Mouse (Mus musculus): ENCODE data around the gene Rnf214.

The Rnf214 gene

DNA sequence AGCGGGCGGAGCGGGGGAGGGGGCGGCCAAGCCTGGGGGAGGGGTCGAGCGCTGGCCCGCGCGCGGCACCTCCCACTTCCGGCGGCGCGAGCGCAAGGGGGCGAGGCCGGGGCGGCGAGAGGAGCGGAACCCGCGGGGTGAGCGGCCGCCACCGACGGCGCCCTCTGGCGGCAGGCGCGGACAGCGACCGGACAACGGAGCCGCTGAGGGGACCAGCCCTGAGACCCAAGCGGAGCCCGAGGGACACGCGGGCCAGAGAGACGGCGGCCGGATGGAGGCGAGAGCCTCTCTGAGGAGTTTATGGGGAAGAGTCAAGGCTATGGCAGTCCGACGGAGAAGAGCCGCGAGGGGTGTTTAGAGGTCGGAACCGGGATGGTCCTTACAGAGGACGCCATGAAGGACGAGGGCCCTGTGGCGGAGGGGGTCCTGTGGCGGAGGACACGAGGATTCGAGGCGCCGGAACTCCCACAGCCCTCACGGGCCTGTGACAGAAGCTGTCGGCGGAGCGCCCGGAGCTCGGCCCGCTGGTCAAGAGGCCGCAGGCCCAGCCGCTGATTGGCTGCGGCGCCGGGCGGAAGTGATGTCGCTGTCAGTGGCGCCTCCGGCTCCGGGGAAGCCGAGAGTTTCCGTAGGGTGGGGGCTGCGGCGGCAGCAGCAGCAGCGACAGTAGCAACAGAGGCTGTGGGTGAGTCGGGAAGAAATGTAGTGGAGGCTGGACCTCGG, at the start of gene Rnf214, which contains the start of gene Pcsk7:
TSS of gene Rnf214 (minus strand) at position 557 of the 723 bp plus-strand sequence.
TSS of gene Pcsk7 (plus strand) at position 143 of the 723 bp plus-strand sequence.
- TF ChIP-seq POU5F1 (IDR thresholded peaks at IDR 0.05; ENCODE audit: borderline replicate concordance, low read length) (no peak), NANOG (IDR thresholded peaks at IDR 0.05; ENCODE audit: borderline replicate concordance, low read length) (no peak), CTCF (conservative IDR thresholded peaks at IDR 0.05; ENCODE audit: low read length) (no peak)
- Histone ChIP-seq H3K9me3 (ENCODE audit: low read length) (no peaks in the 10 kb centered on the region), H3K4me3 (replicated peaks; ENCODE audit: low read length) (peak within 1 kb of the TSS; percentile 95), H3K4me1 (replicated peaks; ENCODE audit: low read depth, low read length) (peaks cover 26% of the 10 kb centered on the region), H3K36me3 (ENCODE audit: insufficient read depth, low read length) (peaks cover 32% of the 10 kb centered on the region), H3K27me3 (ENCODE audit: insufficient read depth, low read length) (no peaks in the 10 kb centered on the region)

DNA sequence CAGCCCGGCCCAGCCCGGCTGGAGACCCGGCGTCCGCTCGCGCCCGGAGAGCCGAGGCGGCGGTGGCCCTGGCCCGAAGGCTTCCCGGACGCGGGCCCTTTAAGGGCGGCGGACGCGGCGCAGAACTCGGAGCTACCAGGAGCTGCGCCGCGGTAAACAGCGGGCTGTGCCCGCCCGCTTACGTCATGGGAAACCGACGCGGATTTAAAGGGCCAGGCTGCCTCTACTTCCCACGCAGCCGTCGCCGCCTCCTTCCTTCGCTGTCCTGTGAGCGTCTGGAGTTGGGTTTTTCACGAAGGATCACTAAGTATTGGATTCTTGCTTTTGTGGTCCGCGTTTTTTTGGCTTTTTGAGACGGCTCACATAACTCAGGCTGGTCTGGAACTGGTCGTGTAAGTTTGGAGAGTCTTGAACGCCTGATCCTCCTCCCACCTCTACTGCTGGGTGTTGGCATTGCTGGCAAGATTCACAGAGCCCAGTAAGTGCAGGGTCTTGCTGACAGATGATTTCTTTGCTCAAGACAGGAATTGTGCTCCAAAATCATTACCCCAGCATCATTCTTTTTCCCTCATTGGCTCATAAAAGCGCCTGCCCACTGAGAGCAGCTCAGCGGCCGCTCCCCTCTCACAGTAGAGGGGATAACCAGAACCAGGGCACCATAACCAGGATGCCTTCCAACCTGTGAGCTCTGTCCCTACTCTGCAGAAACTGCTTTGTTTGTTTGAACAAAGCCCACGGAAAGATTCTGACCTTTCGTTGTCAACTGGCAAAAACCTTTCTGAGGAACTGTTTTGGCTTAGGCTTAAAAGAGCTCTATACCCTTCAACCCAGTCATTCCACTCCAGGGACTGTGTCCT, 48.6 kb upstream of the Rnf214 start, which contains the start of gene Sidt2:
TSS of gene Sidt2 (minus strand) at position 152 of the 857 bp plus-strand sequence.
- Histone ChIP-seq H3K27me3 (ENCODE audit: insufficient read depth, low read length) (0 out of 2 replicates have a peak, but pooled peaks cover 5% of the 10 kb centered on the region), H3K9me3 (ENCODE audit: low read length) (no peaks in the 10 kb centered on the region), H3K4me1 (replicated peaks; ENCODE audit: low read depth, low read length) (peaks cover 37% of the 10 kb centered on the region), H3K36me3 (ENCODE audit: insufficient read depth, low read length) (peaks cover 27% of the 10 kb centered on the region), H3K4me3 (replicated peaks; ENCODE audit: low read length) (peak within 1 kb of the TSS; percentile 88)
- no peak for TF ChIP-seq CTCF (conservative IDR thresholded peaks at IDR 0.05; ENCODE audit: low read length)
- TF ChIP-seq NANOG (IDR thresholded peaks at IDR 0.05; ENCODE audit: borderline replicate concordance, low read length): no peak
- no peak for TF ChIP-seq POU5F1 (IDR thresholded peaks at IDR 0.05; ENCODE audit: borderline replicate concordance, low read length)

GRCm38 (mm10) chr9:45954294-45955106, 47.8 kb upstream of the Rnf214 start:
- TF ChIP-seq CTCF (conservative IDR thresholded peaks at IDR 0.05; ENCODE audit: low read length) (no peak), NANOG (IDR thresholded peaks at IDR 0.05; ENCODE audit: borderline replicate concordance, low read length) (no peak), POU5F1 (IDR thresholded peaks at IDR 0.05; ENCODE audit: borderline replicate concordance, low read length) (no peak)
- Histone ChIP-seq H3K36me3 (ENCODE audit: insufficient read depth, low read length) (peaks cover 35% of the 10 kb centered on the region), H3K9me3 (ENCODE audit: low read length) (no peaks in the 10 kb centered on the region), H3K27me3 (ENCODE audit: insufficient read depth, low read length) (0 out of 2 replicates have a peak, but pooled peaks cover 5% of the 10 kb centered on the region), H3K4me1 (replicated peaks; ENCODE audit: low read depth, low read length) (peaks cover 33% of the 10 kb centered on the region), H3K4me3 (replicated peaks; ENCODE audit: low read length) (peak overlapping the region; percentile 88)

DNA sequence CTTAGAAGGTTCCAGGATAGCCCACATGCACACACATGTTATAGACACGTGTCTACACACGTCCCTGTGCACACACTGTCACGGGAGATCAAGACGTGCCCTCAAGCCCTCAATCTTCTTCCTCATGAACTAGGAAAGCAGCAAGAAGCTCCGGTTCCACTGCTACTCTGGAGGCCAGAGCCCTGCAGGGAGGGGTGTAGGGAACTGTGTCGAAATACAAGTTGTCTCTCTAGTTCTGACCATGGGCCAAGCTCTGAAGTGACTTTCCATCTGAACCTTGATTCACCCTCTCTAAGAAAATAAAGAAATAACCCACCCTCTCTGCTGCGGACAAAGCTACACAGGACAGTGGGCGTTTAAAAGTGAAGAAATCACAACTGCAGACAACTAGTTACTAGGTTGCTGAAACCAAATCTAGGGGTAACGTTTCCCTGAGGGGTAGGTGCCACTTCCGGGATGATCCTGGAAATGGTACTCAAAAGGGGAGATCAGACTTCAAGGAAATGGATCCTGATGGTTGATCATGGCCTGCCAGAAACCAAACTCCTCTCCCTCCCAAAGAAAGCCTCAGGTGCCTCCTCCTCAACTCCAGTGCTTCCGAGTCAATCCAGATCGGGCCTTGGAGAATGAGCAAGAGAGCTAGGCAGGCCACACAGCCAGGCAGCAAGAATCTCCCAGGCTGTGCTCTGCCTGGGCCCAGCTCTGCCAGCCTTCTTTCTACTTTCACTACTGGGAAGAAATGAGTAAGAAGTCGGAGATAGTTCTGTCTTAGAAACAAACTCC, 47.0 kb upstream of the Rnf214 start:
- H3K4me1 ChIP-seq (replicated peaks; ENCODE audit: low read depth, low read length): peaks cover 29% of the 10 kb centered on the region
- 0 out of 2 replicates have a peak, but pooled peaks cover 5% of the 10 kb centered on the region for H3K27me3 ChIP-seq (ENCODE audit: insufficient read depth, low read length)
- TF ChIP-seq POU5F1 (IDR thresholded peaks at IDR 0.05; ENCODE audit: borderline replicate concordance, low read length) (no peak), CTCF (conservative IDR thresholded peaks at IDR 0.05; ENCODE audit: low read length) (no peak), NANOG (IDR thresholded peaks at IDR 0.05; ENCODE audit: borderline replicate concordance, low read length) (no peak)
- no peaks in the 10 kb centered on the region for H3K9me3 ChIP-seq (ENCODE audit: low read length)
- H3K4me3 ChIP-seq (replicated peaks; ENCODE audit: low read length): peak overlapping the region; percentile 88
- H3K36me3 ChIP-seq (ENCODE audit: insufficient read depth, low read length): peaks cover 42% of the 10 kb centered on the region

GRCm38 (mm10) chr9:45952890-45953289, 46.2 kb upstream of the Rnf214 start:
- TF ChIP-seq CTCF (conservative IDR thresholded peaks at IDR 0.05; ENCODE audit: low read length) (no peak), POU5F1 (IDR thresholded peaks at IDR 0.05; ENCODE audit: borderline replicate concordance, low read length) (no peak), NANOG (IDR thresholded peaks at IDR 0.05; ENCODE audit: borderline replicate concordance, low read length) (no peak)
- 0 out of 2 replicates have a peak, but pooled peaks cover 5% of the 10 kb centered on the region for H3K27me3 ChIP-seq (ENCODE audit: insufficient read depth, low read length)
- no peak overlapping the region for H3K4me3 ChIP-seq (replicated peaks; ENCODE audit: low read length)
- H3K36me3 ChIP-seq (ENCODE audit: insufficient read depth, low read length): peaks cover 49% of the 10 kb centered on the region
- H3K9me3 ChIP-seq (ENCODE audit: low read length): no peaks in the 10 kb centered on the region
- H3K4me1 ChIP-seq (replicated peaks; ENCODE audit: low read depth, low read length): peaks cover 30% of the 10 kb centered on the region

DNA sequence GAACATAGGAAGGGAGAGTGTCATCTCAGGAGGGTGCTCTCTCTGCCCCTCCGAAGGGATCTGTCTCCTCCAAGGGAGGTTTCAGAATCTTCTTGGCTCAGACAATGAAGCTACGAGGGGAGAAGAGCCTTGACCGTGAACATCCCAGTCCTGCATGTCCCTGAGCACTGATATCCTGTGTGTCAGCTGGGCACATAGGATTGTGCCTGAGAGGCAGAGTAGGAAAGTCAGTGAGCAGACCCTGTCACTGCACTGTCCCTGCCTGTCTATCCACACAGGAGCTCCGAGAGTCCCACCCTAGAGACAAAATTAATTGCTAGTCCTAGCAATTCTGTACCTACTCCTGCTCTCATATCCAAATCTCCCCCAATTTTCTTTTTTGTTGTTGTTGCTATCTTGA, 45.3 kb upstream of the Rnf214 start:
- Histone ChIP-seq H3K36me3 (ENCODE audit: insufficient read depth, low read length) (peaks cover 52% of the 10 kb centered on the region), H3K4me3 (replicated peaks; ENCODE audit: low read length) (no peak overlapping the region), H3K9me3 (ENCODE audit: low read length) (no peaks in the 10 kb centered on the region), H3K4me1 (replicated peaks; ENCODE audit: low read depth, low read length) (peaks cover 35% of the 10 kb centered on the region), H3K27me3 (ENCODE audit: insufficient read depth, low read length) (0 out of 2 replicates have a peak, but pooled peaks cover 5% of the 10 kb centered on the region)
- TF ChIP-seq NANOG (IDR thresholded peaks at IDR 0.05; ENCODE audit: borderline replicate concordance, low read length) (no peak), POU5F1 (IDR thresholded peaks at IDR 0.05; ENCODE audit: borderline replicate concordance, low read length) (no peak), CTCF (conservative IDR thresholded peaks at IDR 0.05; ENCODE audit: low read length) (no peak)

DNA sequence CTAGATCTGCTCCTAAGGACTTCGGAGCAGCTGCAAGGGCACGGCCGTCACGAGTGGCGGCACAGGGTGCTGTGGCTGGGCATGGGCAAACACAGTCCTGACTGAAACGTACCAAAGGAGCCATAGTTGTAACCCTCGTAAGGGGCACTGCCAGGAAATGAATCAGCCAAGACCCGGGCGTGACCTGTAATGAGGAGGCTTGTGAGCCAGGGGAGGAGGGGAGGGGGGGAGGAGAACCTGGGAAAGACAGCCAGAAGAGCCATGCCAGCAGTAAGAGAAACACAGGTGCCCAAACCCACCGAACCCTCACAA, 40.1 kb upstream of the Rnf214 start:
- TF ChIP-seq NANOG (IDR thresholded peaks at IDR 0.05; ENCODE audit: borderline replicate concordance, low read length) (no peak), POU5F1 (IDR thresholded peaks at IDR 0.05; ENCODE audit: borderline replicate concordance, low read length) (no peak), CTCF (conservative IDR thresholded peaks at IDR 0.05; ENCODE audit: low read length) (no peak)
- H3K27me3 ChIP-seq (ENCODE audit: insufficient read depth, low read length): 0 out of 2 replicates have a peak, but pooled peaks cover 10% of the 10 kb centered on the region
- H3K4me3 ChIP-seq (replicated peaks; ENCODE audit: low read length): peak overlapping the region; percentile 37
- H3K9me3 ChIP-seq (ENCODE audit: low read length): no peaks in the 10 kb centered on the region
- H3K36me3 ChIP-seq (ENCODE audit: insufficient read depth, low read length): peaks cover 79% of the 10 kb centered on the region
- H3K4me1 ChIP-seq (replicated peaks; ENCODE audit: low read depth, low read length): peaks cover 61% of the 10 kb centered on the region

Data from E14TG2a.4 (cell line).